Mouse (Mus musculus): ENCODE data around the gene Spaca9.

DNA sequence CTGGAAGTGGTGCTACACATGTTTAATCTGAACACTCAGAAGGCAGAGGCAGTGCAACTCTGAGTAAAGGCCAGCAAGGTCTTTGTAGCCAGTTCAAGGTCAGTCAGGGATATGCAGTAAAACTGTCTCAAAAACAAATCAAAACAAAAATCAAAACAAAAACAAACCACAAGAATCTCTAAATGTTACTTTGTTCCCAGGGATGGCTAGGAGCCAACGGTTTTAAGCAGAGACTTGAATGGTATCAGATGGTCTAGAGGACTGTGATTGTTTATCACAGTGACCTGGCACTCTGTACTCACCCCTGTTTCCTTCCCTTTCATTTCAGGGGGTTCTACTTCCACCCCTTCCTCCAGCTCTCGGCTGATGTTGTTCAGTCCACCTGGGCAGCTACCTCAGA is 28.1 kb downstream of the Spaca9 start:
- no peak for TF ChIP-seq POLR2A (IDR thresholded peaks at IDR 0.05; ENCODE audit: control insufficient read depth, low read depth, low read length)
- TF ChIP-seq CTCF (IDR thresholded peaks at IDR 0.05; ENCODE audit: control insufficient read depth, insufficient read depth, insufficient replicate concordance, low read depth, low read length) = no peak

Measured in testis, adult 2 months (tissue).